Mouse (Mus musculus) testis, adult 2 months (tissue): Measurements from ENCODE around the gene Lrch1.

Experiments
- CTCF ChIP-seq: fragments of 200-500 bp; IDR thresholded peaks from 2 replicates; pipeline ENCODE4 v1.5.1; 2012; ENCODE audit warnings: low read depth, mild to moderate bottlenecking, inconsistent platforms, low read length, moderate library complexity; ENCODE audit not compliant: control insufficient read depth, insufficient read depth, insufficient replicate concordance
- POLR2A ChIP-seq: fragments of 200-500 bp; IDR thresholded peaks from 2 replicates; pipeline ENCODE4 v1.6.1; 2012; ENCODE audit warnings: low read depth, mild to moderate bottlenecking, inconsistent platforms, low read length, moderate library complexity; ENCODE audit not compliant: control insufficient read depth

GRCm38 (mm10) chr14:74996556-74996955 lies 48.9 kb upstream of the Lrch1 start:
- no peak for TF ChIP-seq CTCF
- TF ChIP-seq POLR2A = no peak
